Mouse (Mus musculus): ENCODE results near the gene Ing5. TPM values are rescaled to one million over a fixed set of nuclear protein-coding genes. Genes with fewer than 3 reads are reported as not detected.

Ing5 gene
- polyA plus RNA-seq (2014; fragmentation: Illumina TruSeq; extraction: RNeasy Lipid Tissue Mini Kit (QIAGEN cat#74804); ENCODE audit: insufficient read depth, low read depth, low replicate concordance), result 8.5 TPM

GRCm38 (mm10) chr1:93803556-93804507 lies at the start of gene Ing5:
Gene Ing5 (plus strand): TSS chr1:93803965.

GRCm38 (mm10) chr1:93754573-93755290 lies 49.0 kb upstream of the Ing5 start, which contains the start of gene Thap4:
Gene Thap4 (minus strand): TSS chr1:93754864.

GRCm38 (mm10) chr1:93801741-93802238 lies 2.0 kb upstream of the Ing5 start, which contains the start of gene Dtymk:
Gene Dtymk (minus strand): TSS chr1:93801934.

GRCm38 (mm10) chr1:93824609-93825008 lies 20.8 kb downstream of the Ing5 start, which contains the start of gene D2hgdh:
Gene D2hgdh (plus strand): TSS chr1:93824909.

GRCm38 (mm10) chr1:93861048-93861447 lies 57.3 kb downstream of the Ing5 start, which contains the start of gene Gal3st2:
Gene Gal3st2 (plus strand): TSS chr1:93861306.

Other genes with a start within 250 kb of the Ing5 start
- 81.2 TPM for gene Stk25, start 145.3 kb upstream of the Ing5 start, polyA plus RNA-seq (2014; fragmentation: Illumina TruSeq; extraction: RNeasy Lipid Tissue Mini Kit (QIAGEN cat#74804); ENCODE audit: insufficient read depth, low read depth, low replicate concordance)
- gene Bok, start 118.3 kb upstream of the Ing5 start, polyA plus RNA-seq (2014; fragmentation: Illumina TruSeq; extraction: RNeasy Lipid Tissue Mini Kit (QIAGEN cat#74804); ENCODE audit: insufficient read depth, low read depth, low replicate concordance), result 16.7 TPM
- 24.6 TPM for gene Atg4b, start 52.5 kb upstream of the Ing5 start, polyA plus RNA-seq (2014; fragmentation: Illumina TruSeq; extraction: RNeasy Lipid Tissue Mini Kit (QIAGEN cat#74804); ENCODE audit: insufficient read depth, low read depth, low replicate concordance)
- gene Thap4, start 49.1 kb upstream of the Ing5 start, polyA plus RNA-seq (2014; fragmentation: Illumina TruSeq; extraction: RNeasy Lipid Tissue Mini Kit (QIAGEN cat#74804); ENCODE audit: insufficient read depth, low read depth, low replicate concordance), result 28.8 TPM
- 39.8 TPM for gene Dtymk, start 2.0 kb upstream of the Ing5 start, polyA plus RNA-seq (2014; fragmentation: Illumina TruSeq; extraction: RNeasy Lipid Tissue Mini Kit (QIAGEN cat#74804); ENCODE audit: insufficient read depth, low read depth, low replicate concordance)
- 6.2 TPM for gene D2hgdh, start 20.9 kb downstream of the Ing5 start, polyA plus RNA-seq (2014; fragmentation: Illumina TruSeq; extraction: RNeasy Lipid Tissue Mini Kit (QIAGEN cat#74804); ENCODE audit: insufficient read depth, low read depth, low replicate concordance)
- 0.46 TPM for gene Gal3st2, start 57.3 kb downstream of the Ing5 start, polyA plus RNA-seq (2014; fragmentation: Illumina TruSeq; extraction: RNeasy Lipid Tissue Mini Kit (QIAGEN cat#74804); ENCODE audit: insufficient read depth, low read depth, low replicate concordance)
- not detected for gene Gal3st2b, start 114.3 kb downstream of the Ing5 start, polyA plus RNA-seq (2014; fragmentation: Illumina TruSeq; extraction: RNeasy Lipid Tissue Mini Kit (QIAGEN cat#74804); ENCODE audit: insufficient read depth, low read depth, low replicate concordance)
- gene Gal3st2c, start 186.5 kb downstream of the Ing5 start, polyA plus RNA-seq (2014; fragmentation: Illumina TruSeq; extraction: RNeasy Lipid Tissue Mini Kit (QIAGEN cat#74804); ENCODE audit: insufficient read depth, low read depth, low replicate concordance), result not detected
- not detected for gene Neu4, start 216.5 kb downstream of the Ing5 start, polyA plus RNA-seq (2014; fragmentation: Illumina TruSeq; extraction: RNeasy Lipid Tissue Mini Kit (QIAGEN cat#74804); ENCODE audit: insufficient read depth, low read depth, low replicate concordance)
- gene Pdcd1, start 248.6 kb downstream of the Ing5 start, polyA plus RNA-seq (2014; fragmentation: Illumina TruSeq; extraction: RNeasy Lipid Tissue Mini Kit (QIAGEN cat#74804); ENCODE audit: insufficient read depth, low read depth, low replicate concordance), result 0.20 TPM